Mouse (Mus musculus): ENCODE results near the gene Wnt5b.
"Not testable (repeated sequence)": the region's sequence is repeated elsewhere in the genome, so short reads cannot be mapped to it uniquely, and the experiment has no call there.

The Wnt5b gene

GRCm38 (mm10) chr6:119481741-119482390, 62.3 kb downstream of the Wnt5b start:
- DNase-seq: not testable (repeated sequence)

- peak; percentile 66 for DNase-seq
Observed at GRCm38 (mm10) chr6:119480706-119481331, 63.3 kb downstream of the Wnt5b start.

GRCm38 (mm10) chr6:119479876-119480705, 64.1 kb downstream of the Wnt5b start:
- peak; percentile 74 for DNase-seq

- DNase-seq: no peak
Observed at GRCm38 (mm10) chr6:119479343-119479875, 64.7 kb downstream of the Wnt5b start, which contains the start of gene Fbxl14. Gene Fbxl14 (plus strand): TSS chr6:119479668.

- DNase-seq: peak; percentile 85
Observed at GRCm38 (mm10) chr6:119478560-119479342, 65.4 kb downstream of the Wnt5b start.

GRCm38 (mm10) chr6:119477686-119478310, 66.3 kb downstream of the Wnt5b start:
- no peak for DNase-seq

- DNase-seq: no peak
Observed at GRCm38 (mm10) chr6:119475988-119476387, 68.2 kb downstream of the Wnt5b start.

GRCm38 (mm10) chr6:119473992-119474391, 70.2 kb downstream of the Wnt5b start:
- no peak for DNase-seq

- no peak for DNase-seq
Observed at GRCm38 (mm10) chr6:119473446-119473845, 70.7 kb downstream of the Wnt5b start.

GRCm38 (mm10) chr6:119472705-119473104, 71.4 kb downstream of the Wnt5b start:
- no peak for DNase-seq

- peak; percentile 54 for DNase-seq
Observed at GRCm38 (mm10) chr6:119472135-119472534, 72.0 kb downstream of the Wnt5b start.

- no peak for DNase-seq
Observed at GRCm38 (mm10) chr6:119470777-119471176, 73.4 kb downstream of the Wnt5b start.

- no peak for DNase-seq
Observed at GRCm38 (mm10) chr6:119467785-119468059, 76.4 kb downstream of the Wnt5b start.

- peak; percentile 70 for DNase-seq
Observed at GRCm38 (mm10) chr6:119466921-119467784, 77.0 kb downstream of the Wnt5b start.

GRCm38 (mm10) chr6:119466161-119466560, 78.0 kb downstream of the Wnt5b start:
- DNase-seq: no peak

- DNase-seq: no peak
Observed at GRCm38 (mm10) chr6:119460391-119460790, 83.8 kb downstream of the Wnt5b start.

- DNase-seq: no peak
Observed at GRCm38 (mm10) chr6:119459041-119459440, 85.1 kb downstream of the Wnt5b start.

- DNase-seq: no peak
Observed at GRCm38 (mm10) chr6:119458166-119458565, 86.0 kb downstream of the Wnt5b start.

- DNase-seq: peak; percentile 43
Observed at GRCm38 (mm10) chr6:119451981-119452499, 92.1 kb downstream of the Wnt5b start.

GRCm38 (mm10) chr6:119450965-119451943, 92.9 kb downstream of the Wnt5b start:
- DNase-seq: no peak

Measured in cerebellum, adult 11-12 months (tissue).